ENCODE assay signal across 8 mouse cellular contexts in the genomic region with DNA sequence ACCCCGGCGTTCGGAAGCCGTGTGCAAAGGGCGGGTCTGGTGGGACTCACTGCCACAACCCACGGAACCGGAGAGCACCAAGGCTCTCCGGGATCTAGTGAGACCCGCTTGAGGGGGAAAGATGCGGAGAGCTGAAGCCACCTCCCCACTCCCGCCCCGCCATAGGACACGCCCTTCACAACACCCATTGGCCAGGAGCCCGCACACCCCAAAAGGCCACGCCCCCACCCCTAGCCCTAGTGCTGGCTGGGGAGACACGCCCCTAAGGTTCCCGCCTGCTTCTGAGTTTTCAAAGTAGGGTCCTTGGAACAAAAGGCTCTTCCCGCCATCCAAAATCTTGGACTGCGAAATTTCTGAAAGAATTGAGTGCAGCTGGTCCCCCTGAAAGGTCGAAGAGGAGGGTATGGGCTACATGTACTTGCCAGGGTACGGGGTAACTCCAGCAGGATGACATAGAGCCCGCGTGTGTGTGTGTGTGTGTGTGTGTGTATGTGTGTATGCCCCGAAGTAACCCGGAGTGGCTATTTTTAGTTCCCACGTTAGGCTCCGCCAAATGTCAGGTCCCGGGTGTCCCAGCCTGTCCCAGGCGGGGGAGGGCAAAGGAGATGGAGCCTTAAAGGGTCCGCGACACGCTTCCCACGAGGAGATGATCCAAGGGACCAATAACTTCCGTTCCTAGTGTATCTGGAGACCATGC. TPM values are rescaled to one million over a fixed set of nuclear protein-coding genes. Genes with fewer than 3 reads are reported as not detected.
DNase-seq lines count a peak whose midpoint lies in the region; ATAC-seq lines count a peak whose summit lies in the region.

A gene (minus strand): TSS at position 123 of the 697 bp plus-strand sequence.

- under 1% methylated on average over 32 of the region's 34 CpGs for WGBS in limb, embryonic 10.5 days
- under 1% methylated on average over 34 of the region's 34 CpGs for WGBS in midbrain, embryonic 11.5 days

- H3K4me3 ChIP-seq in limb, embryonic 10.5 days: peak within 1 kb of the TSS; percentile 57
- peak within 1 kb of the TSS; percentile 49 for H3K4me3 ChIP-seq in midbrain, embryonic 11.5 days (ENCODE audit: low read depth, low read length)

- peaks cover 34% of the 10 kb centered on the region for H3K36me3 ChIP-seq in limb, embryonic 10.5 days
- H3K36me3 ChIP-seq in midbrain, embryonic 11.5 days (ENCODE audit: control insufficient read depth, insufficient read depth, low read length): no peaks in the 10 kb centered on the region

- H3K9me3 ChIP-seq in limb, embryonic 10.5 days (replicated peaks): no peaks in the 10 kb centered on the region
- H3K9me3 ChIP-seq in midbrain, embryonic 11.5 days (ENCODE audit: control insufficient read depth, low read length): no peaks in the 10 kb centered on the region

- peak; percentile 28 to 34 for DNase-seq in left cerebral cortex, adult 8-10 months (ENCODE audit: low spot score in 2 of 2)
- DNase-seq in left cerebral cortex, adult 18-20 months (ENCODE audit: low spot score in 2 of 2): no peak
- peak; percentile 46 to 64 for DNase-seq in cerebellum, postnatal 36 days
- peak; percentile 96 for DNase-seq in gastrocnemius, postnatal 14 days
- DNase-seq in hindlimb bud, embryonic 11.5 days (ENCODE audit: extremely low spot score, low read depth, low spot score): peak; percentile 83
- DNase-seq in limb, embryonic 10.5 days (ENCODE audit: low spot score): peak; percentile 96
- DNase-seq in midbrain, embryonic 11.5 days (ENCODE audit: low spot score, missing footprints): peak; percentile 99
- peak; percentile 93 to 98 for DNase-seq in spleen, postnatal 10 days (ENCODE audit: low spot score in 2 of 2)

- intact Hi-C loops in gastrocnemius, postnatal 14 days (cut with DNase I; ENCODE audit: low total_unique reads): no loop called here

- no peaks in the 10 kb centered on the region for H3K27me3 ChIP-seq in limb, embryonic 10.5 days (ENCODE audit: low read depth, poor library complexity, severe bottlenecking)
- H3K27me3 ChIP-seq in midbrain, embryonic 11.5 days (ENCODE audit: control insufficient read depth, insufficient read depth, low read length): no peaks in the 10 kb centered on the region

- ATAC-seq in midbrain, embryonic 11.5 days (ENCODE audit: low FRiP score): peak; percentile 95

- peak within 1 kb of the TSS; percentile 96 for H3K27ac ChIP-seq in limb, embryonic 10.5 days
- H3K27ac ChIP-seq in midbrain, embryonic 11.5 days (ENCODE audit: low read depth, low read length): peak within 1 kb of the TSS; percentile 74

- H3K4me1 ChIP-seq in limb, embryonic 10.5 days: peaks cover 31% of the 10 kb centered on the region
- peaks cover 9% of the 10 kb centered on the region for H3K4me1 ChIP-seq in midbrain, embryonic 11.5 days (ENCODE audit: control insufficient read depth, insufficient read depth, low read length)

- H3K4me2 ChIP-seq in midbrain, embryonic 11.5 days: peak within 1 kb of the TSS; percentile 61

- H3K9ac ChIP-seq in midbrain, embryonic 11.5 days (ENCODE audit: low read length): peak within 1 kb of the TSS; percentile 78

RNA-seq across cellular contexts. Expression of the gene that starts here (rescaled TPM):
- total RNA-seq in left cerebral cortex, adult 8-10 months (2022): 1 to 10 TPM; 4.8 to 5.4 (median 5.1) TPM
- 1 to 10 TPM; 4.9 to 6.4 TPM for total RNA-seq in left cerebral cortex, adult 18-20 months (2021)
- 100 to 1,000 TPM; 158 to 236 TPM for total RNA-seq in gastrocnemius, postnatal 14 days (2021)
- 19.9 and 29.3 TPM in 2 replicates for polyA plus RNA-seq in limb, embryonic 10.5 days (2016; fragmentation: Nextera tagmentation; extraction: Ambion mirVana)
- polyA plus RNA-seq in midbrain, embryonic 11.5 days (2014; fragmentation: Nextera tagmentation; extraction: Ambion mirVana): 6.3 and 7.8 TPM in 2 replicates

Comparison
In these comparisons a context has a peak if more than half of its experiments do, and no peak if none do; other contexts are left out.
1. RNA of the gene that starts here (total RNA-seq): 158 to 236 TPM in gastrocnemius, postnatal 14 days; 4.9 to 6.4 TPM in left cerebral cortex, adult 18-20 months and 4.8 to 5.4 TPM in left cerebral cortex, adult 8-10 months; every median in the first group is over 10 times any median in the second.
2. DNase-seq: peak in left cerebral cortex, adult 8-10 months (2 of 2), cerebellum, postnatal 36 days (2 of 2), gastrocnemius, postnatal 14 days (single experiment), hindlimb bud, embryonic 11.5 days (single experiment), limb, embryonic 10.5 days (single experiment), midbrain, embryonic 11.5 days (single experiment) and spleen, postnatal 10 days (2 of 2); none in left cerebral cortex, adult 18-20 months (0 of 2).